Mouse (Mus musculus) liver, postnatal 0 days (tissue): Measurements from ENCODE around the gene Urb1.

ENCODE experiments used
- CTCF ChIP-seq: sonication (generic); IDR thresholded peaks from 2 replicates; pipeline ENCODE4 v1.5.1; 2016; ENCODE audit warnings: antibody characterized with exemption, low read depth
- EP300 ChIP-seq: IDR thresholded peaks from 2 replicates; pipeline ENCODE4 v1.6.1; 2016; ENCODE audit warnings: antibody characterized with exemption, low read depth, mild to moderate bottlenecking

DNA sequence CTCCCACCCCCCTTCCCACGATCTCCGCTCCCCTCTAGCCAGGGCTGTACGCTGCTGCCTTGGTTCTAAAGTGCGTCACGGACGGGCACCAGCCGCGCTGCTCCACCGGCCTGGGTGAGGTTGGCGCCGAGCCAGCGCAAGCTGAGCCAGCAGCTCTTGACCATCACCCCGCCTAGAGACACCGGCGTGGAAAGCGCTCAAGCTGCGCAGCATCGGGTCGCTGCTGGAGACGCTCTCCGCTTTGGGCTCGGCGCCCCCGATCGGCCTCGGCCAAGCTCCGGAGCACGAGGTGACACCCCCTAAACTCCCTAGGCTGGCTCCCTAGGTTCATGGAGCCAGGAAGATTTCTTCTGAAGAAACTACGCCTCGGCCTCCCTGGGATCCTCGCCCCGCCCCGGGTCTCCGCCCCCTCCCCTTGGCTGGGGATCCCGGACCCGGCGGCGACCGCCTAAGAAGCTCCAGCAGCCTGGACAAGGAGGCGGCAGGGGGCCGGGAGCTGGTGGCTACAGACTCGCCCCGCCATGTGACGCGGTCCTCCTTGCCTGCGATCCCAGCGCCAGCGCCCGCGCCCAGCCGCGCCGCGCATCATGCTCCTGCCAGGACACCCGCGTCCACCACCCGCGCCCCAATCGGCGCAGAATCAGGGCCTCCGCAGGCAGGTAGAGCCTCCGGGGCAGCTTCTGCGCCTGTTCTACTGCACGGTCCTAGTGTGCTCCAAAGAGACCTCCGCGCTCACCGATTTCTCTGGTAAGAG lies 20.6 kb upstream of the Urb1 start:
- TF ChIP-seq CTCF: no peak
- TF ChIP-seq EP300: no peak
